Mouse (Mus musculus) hindbrain, postnatal 0 days (tissue): Measurements from ENCODE around the gene Tmcc2. TPM values are rescaled to one million over a fixed set of nuclear protein-coding genes. Genes with fewer than 3 reads are reported as not detected.

Experiments
- ATAC-seq: fragments of 200-750 bp; cut with Nextera tagmentation; 2 replicates; pipeline ENCODE4 v1.8.0; 2017; ENCODE audit warnings: mild to moderate bottlenecking, moderate TSS enrichment, moderate library complexity
- DNase-seq: peaks from one replicate; pipeline ENCODE4 v3.0.0-alpha.2; 2015; ENCODE audit warnings: low spot score
- H3K27ac ChIP-seq: fragments of 300-500 bp; sonication (generic); 2 replicates; pipeline ENCODE4 v1.5.1; 2014; ENCODE audit warnings: mild to moderate bottlenecking
- H3K27me3 ChIP-seq: fragments of 300-500 bp; sonication (generic); 2 replicates; pipeline ENCODE4 v1.6.1; 2014; ENCODE audit warnings: low read length, mixed read lengths; ENCODE audit not compliant: insufficient read depth
- H3K36me3 ChIP-seq: fragments of 300-500 bp; sonication (generic); 2 replicates; pipeline ENCODE4 v1.6.1; 2014; ENCODE audit warnings: low read length, mixed read lengths; ENCODE audit not compliant: insufficient read depth
- H3K4me1 ChIP-seq: fragments of 300-500 bp; sonication (generic); 2 replicates; pipeline ENCODE4 v1.6.1; 2014; ENCODE audit warnings: antibody characterized with exemption, low read length, mixed read lengths; ENCODE audit not compliant: insufficient read depth
- H3K4me2 ChIP-seq: fragments of 300-500 bp; sonication (generic); 2 replicates; pipeline ENCODE4 v1.6.1; 2014; ENCODE audit warnings: low read depth, mild to moderate bottlenecking, low read length, moderate library complexity, mixed read lengths
- H3K4me3 ChIP-seq: fragments of 300-500 bp; sonication (generic); 2 replicates; pipeline ENCODE4 v1.5.1; 2014; ENCODE audit warnings: low read length
- H3K9ac ChIP-seq: fragments of 300-500 bp; sonication (generic); replicated peaks from 2 replicates; pipeline ENCODE4 v1.6.1; 2014; ENCODE audit warnings: mild to moderate bottlenecking, low read length, moderate library complexity, mixed read lengths
- H3K9me3 ChIP-seq: fragments of 300-500 bp; sonication (generic); 2 replicates; pipeline ENCODE4 v1.6.1; 2016; ENCODE audit warnings: low read length, mixed read lengths
- CTCF ChIP-seq: IDR thresholded peaks from 2 replicates; pipeline ENCODE4 v1.5.1; 2016; ENCODE audit warnings: antibody characterized with exemption, control low read depth, low read depth
- WGBS: fragments of 180-500 bp; shearing (Covaris S2); extraction: QIAGEN DNeasy Blood & Tissue Kit; methylation state at CpG from one replicate; pipeline ENCODE4 v1.1.7; 2014; 5-methylcytosine and 5-hydroxymethylcytosine counted together
- polyA plus RNA-seq: library from polyadenylated mRNA; unstranded; fragments of >200 nt; fragmentation: Nextera tagmentation; extraction: Ambion mirVana; gene quantifications from 2 replicates; pipeline ENCODE4 v1.2.1, GENCODE M21; 2015
- total RNA-seq: library from RNA; depleted of rRNA; stranded (reverse); fragments of >200 nt; gene quantifications from 2 replicates; pipeline ENCODE4 v1.2.3, GENCODE M21; 2014

Gene Tmcc2
- total and polyA plus RNA-seq, 2 experiments from 2014 or later: 33.5 to 138 TPM

DNA sequence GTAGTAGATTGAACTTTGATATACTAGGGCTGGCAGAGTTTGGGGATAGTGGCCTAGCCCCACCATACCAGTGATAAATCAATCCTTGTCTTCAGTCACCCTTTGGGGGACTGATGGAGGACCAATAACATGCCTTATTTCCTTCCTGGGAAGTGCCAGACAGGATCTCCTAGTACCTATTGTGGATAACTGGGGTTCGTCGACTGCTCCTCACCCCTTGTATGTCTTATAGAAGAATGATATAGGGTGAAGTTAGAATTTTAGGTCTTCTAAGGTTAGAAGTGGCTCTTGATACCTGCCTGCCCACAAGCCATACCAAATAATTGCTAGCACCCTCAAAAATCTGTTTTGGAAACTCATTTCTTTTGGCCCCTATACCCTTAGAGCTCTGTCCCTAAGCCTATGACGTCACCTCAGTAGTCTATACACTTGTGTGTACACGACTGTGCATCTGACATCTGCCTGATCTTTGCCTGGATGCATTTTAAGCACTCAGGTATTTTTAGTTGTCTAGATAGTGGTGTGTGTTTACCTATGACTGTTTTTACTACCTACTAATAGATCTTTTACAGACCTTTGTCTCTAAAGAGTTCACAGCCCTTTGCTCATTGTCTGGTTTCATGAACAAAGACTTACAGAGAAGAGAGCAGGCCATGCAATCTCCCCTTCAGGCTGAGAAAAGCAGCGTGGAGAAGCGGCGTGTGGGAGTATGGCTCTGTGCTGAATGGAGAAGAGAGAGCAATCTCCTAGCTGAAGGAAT lies 69.1 kb downstream of the Tmcc2 start:
- no peaks in the 10 kb centered on the region for H3K9me3 ChIP-seq
- no peaks in the 10 kb centered on the region for H3K27me3 ChIP-seq
- peak overlapping the region; percentile 10; the same call in 1 of the 2 replicates for H3K9ac ChIP-seq
- peaks cover 30% of the 10 kb centered on the region for H3K4me1 ChIP-seq
- DNase-seq (no peak), ATAC-seq (no peak)
- H3K4me2 ChIP-seq: no peak overlapping the region
- no peak for TF ChIP-seq CTCF
- no peaks in the 10 kb centered on the region for H3K36me3 ChIP-seq
- H3K4me3 ChIP-seq: no peak overlapping the region
- H3K27ac ChIP-seq: peak overlapping the region; percentile 71
- 37% methylated on average over 7 of the region's 7 CpGs for WGBS

GRCm38 (mm10) chr1:132319242-132319641 lies 71.8 kb downstream of the Tmcc2 start:
- TF ChIP-seq CTCF: no peak
- H3K4me1 ChIP-seq: peaks cover 30% of the 10 kb centered on the region
- no peak overlapping the region for H3K4me3 ChIP-seq
- 14% methylated on average over 5 of the region's 5 CpGs for WGBS
- no peaks in the 10 kb centered on the region for H3K9me3 ChIP-seq
- H3K4me2 ChIP-seq: peak overlapping the region; percentile 2; the same call in 1 of the 2 replicates
- ATAC-seq (no peak), DNase-seq (peak; percentile 85)
- no peaks in the 10 kb centered on the region for H3K27me3 ChIP-seq
- peak overlapping the region; percentile 57 for H3K27ac ChIP-seq
- no peaks in the 10 kb centered on the region for H3K36me3 ChIP-seq
- H3K9ac ChIP-seq: no peak overlapping the region

DNA sequence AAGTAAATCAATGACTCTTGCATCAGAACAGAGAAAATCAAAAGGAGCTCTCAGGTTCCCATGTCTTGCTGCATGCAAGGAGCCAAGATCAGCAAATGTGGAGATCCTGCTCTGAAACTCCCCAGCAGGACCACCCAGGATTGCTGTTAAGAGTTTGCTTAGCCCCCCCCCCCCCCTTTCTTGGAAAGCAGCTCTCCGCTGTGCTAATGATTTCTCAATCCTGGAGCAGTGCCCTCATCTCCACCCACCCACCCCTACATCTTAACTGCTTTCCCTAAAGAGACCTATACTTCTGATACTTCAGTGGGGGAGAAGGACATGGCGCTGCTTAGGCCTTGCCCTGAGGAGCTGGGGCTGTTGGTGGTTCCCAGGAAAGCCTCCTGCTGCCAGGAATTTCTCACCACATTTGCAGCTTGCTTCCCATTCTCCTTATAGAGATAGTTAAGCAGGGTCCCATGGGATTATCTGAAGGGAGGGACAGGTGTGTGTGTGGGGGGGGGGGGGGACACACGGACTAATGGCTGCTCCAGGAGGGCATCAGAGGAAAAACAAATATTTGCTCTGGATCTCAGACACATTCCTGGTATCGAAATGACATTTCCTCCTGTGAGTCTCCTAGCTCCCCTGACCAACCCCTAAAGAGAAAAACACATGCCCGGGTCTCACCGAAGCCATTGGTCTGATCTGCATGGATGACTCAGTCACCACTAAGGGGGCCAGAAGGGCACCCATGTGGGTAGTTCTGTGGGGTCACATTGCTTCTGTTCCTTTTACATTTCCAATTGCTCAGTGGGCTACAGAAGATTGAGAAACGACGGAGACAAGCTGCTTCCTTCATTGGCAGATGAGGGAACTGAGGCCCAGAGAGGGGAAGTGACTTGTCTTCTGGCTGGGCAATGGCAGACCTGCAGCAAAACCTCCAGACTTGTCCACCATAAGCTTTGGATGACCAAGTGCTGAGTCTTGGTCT lies 72.9 kb downstream of the Tmcc2 start:
- no peak for TF ChIP-seq CTCF
- Histone ChIP-seq H3K27ac (peak overlapping the region; percentile 57; the same call in 1 of the 2 replicates), H3K9me3 (no peaks in the 10 kb centered on the region), H3K4me2 (peak overlapping the region; percentile 98), H3K9ac (peak overlapping the region; percentile 35; the same call in 1 of the 2 replicates), H3K27me3 (no peaks in the 10 kb centered on the region), H3K4me3 (no peak overlapping the region), H3K4me1 (peaks cover 30% of the 10 kb centered on the region), H3K36me3 (no peaks in the 10 kb centered on the region)
- DNase-seq (no peak), ATAC-seq (no peak)
- 33% methylated on average over 7 of the region's 8 CpGs for WGBS

- DNase-seq (peak; percentile 46), ATAC-seq (no peak)
- Histone ChIP-seq H3K4me2 (peak overlapping the region; percentile 98), H3K36me3 (no peaks in the 10 kb centered on the region), H3K9ac (peak overlapping the region; percentile 35; the same call in 1 of the 2 replicates), H3K4me3 (peak overlapping the region; percentile 64; the same call in 1 of the 2 replicates), H3K4me1 (peaks cover 25% of the 10 kb centered on the region), H3K9me3 (no peaks in the 10 kb centered on the region), H3K27me3 (no peaks in the 10 kb centered on the region), H3K27ac (no peak overlapping the region; the same call in 1 of the 2 replicates)
- TF ChIP-seq CTCF: no peak
- WGBS: 30% methylated on average over 4 of the region's 4 CpGs
These were observed 73.7 kb downstream of the Tmcc2 start for GRCm38 (mm10) chr1:132317413-132317812.

- H3K27me3 ChIP-seq: no peaks in the 10 kb centered on the region
- TF ChIP-seq CTCF: no peak
- DNase-seq: no peak
- H3K27ac ChIP-seq: no peak overlapping the region
- peak overlapping the region; percentile 64 for H3K4me3 ChIP-seq
- peak overlapping the region; percentile 98 for H3K4me2 ChIP-seq
- 15% methylated on average over 7 of the region's 7 CpGs for WGBS
- no peaks in the 10 kb centered on the region for H3K9me3 ChIP-seq
- no peaks in the 10 kb centered on the region for H3K36me3 ChIP-seq
- peaks cover 20% of the 10 kb centered on the region for H3K4me1 ChIP-seq
- no peak for ATAC-seq
- peak overlapping the region; percentile 70; the same call in 1 of the 2 replicates for H3K9ac ChIP-seq
These were observed 74.5 kb downstream of the Tmcc2 start for GRCm38 (mm10) chr1:132316625-132316994.

- H3K36me3 ChIP-seq: no peaks in the 10 kb centered on the region
- H3K4me1 ChIP-seq: peaks cover 20% of the 10 kb centered on the region
- TF ChIP-seq CTCF: no peak
- under 1% methylated on average over 61 of the region's 67 CpGs for WGBS
- H3K27ac ChIP-seq: peak within 1 kb of the TSS; percentile 68
- no peaks in the 10 kb centered on the region for H3K27me3 ChIP-seq
- ATAC-seq (peak; percentile 88), DNase-seq (peak; percentile 92)
- peak within 1 kb of the TSS; percentile 64 for H3K4me3 ChIP-seq
- no peaks in the 10 kb centered on the region for H3K9me3 ChIP-seq
- H3K9ac ChIP-seq: peak within 1 kb of the TSS; percentile 70
- peak within 1 kb of the TSS; percentile 98 for H3K4me2 ChIP-seq
These were observed 75.0 kb downstream of the Tmcc2 start, which contains the start of gene Nuak2 for GRCm38 (mm10) chr1:132315889-132316624. TSS of gene Nuak2 (plus strand) at chr1:132316126.
